Comparison of ENCODE assay signal across 12 mouse cellular contexts in genomic region chr12:76361405-76362302, GRCm38 (mm10). TPM values are rescaled to one million over a fixed set of nuclear protein-coding genes. Genes with fewer than 3 reads are reported as not detected.
A peak's percentile ranks its signal among the peaks of the same experiment; 100 is the strongest.
DNase-seq lines count a peak whose midpoint lies in the region; ATAC-seq and TF ChIP-seq lines count a peak whose summit lies in the region.
"Had no signal": no experiment of that assay in that cellular context is flagged by ENCODE, and none has a peak within 500 bp of the region (broad histone marks: within the 10 kb centered on the region; RNA-seq: fewer than 3 reads in every experiment).

No protein-coding gene starts in this region.

- no peaks in the 10 kb centered on the region for H3K9me3 ChIP-seq in liver, embryonic 12.5 days (replicated peaks)
- H3K9me3 ChIP-seq in forebrain, embryonic 15.5 days = no peaks in the 10 kb centered on the region
- H3K9me3 ChIP-seq: midbrain, embryonic 13.5 days had no signal

- intact Hi-C loops in gastrocnemius, adult 2 months (cut with DNase I) = no loop called here

- peak overlapping the region; percentile 54 for H3K4me2 ChIP-seq in liver, embryonic 12.5 days
- no peak overlapping the region for H3K4me2 ChIP-seq in forebrain, embryonic 15.5 days (replicated peaks)
- H3K4me2 ChIP-seq: midbrain, embryonic 13.5 days had no signal

- no peak for DNase-seq in gastrocnemius, adult 2 months
- no peak for DNase-seq in gastrocnemius, postnatal 10 days
- DNase-seq in thymus, postnatal 4 days = peak; percentile 34
- DNase-seq in thymus, postnatal 14 days = no peak
- no peak for DNase-seq in cerebellum, postnatal 10 days
- DNase-seq in adipocyte (ENCODE audit: low spot score) = no peak
- DNase-seq: heart, postnatal 36 days; kidney, postnatal 25 days; left cerebral cortex, postnatal 4 days had no signal

- H3K27ac ChIP-seq in gastrocnemius, adult 2 months = peak overlapping the region; percentile 2; the same call in 1 of the 2 replicates
- peak overlapping the region; percentile 84 for H3K27ac ChIP-seq in liver, embryonic 12.5 days
- no peak overlapping the region for H3K27ac ChIP-seq in forebrain, embryonic 15.5 days (replicated peaks)
- H3K27ac ChIP-seq: midbrain, embryonic 13.5 days had no signal

- WGBS in liver, embryonic 12.5 days (ENCODE audit: insufficient replicate concordance) = 24% methylated on average over 9 of the region's 9 CpGs
- WGBS in forebrain, embryonic 15.5 days = 65% methylated on average over 9 of the region's 9 CpGs

- no peaks in the 10 kb centered on the region for H3K27me3 ChIP-seq in liver, embryonic 12.5 days (replicated peaks)
- H3K27me3 ChIP-seq in forebrain, embryonic 15.5 days = no peaks in the 10 kb centered on the region
- H3K27me3 ChIP-seq: midbrain, embryonic 13.5 days had no signal

- peaks cover 17% of the 10 kb centered on the region for H3K36me3 ChIP-seq in liver, embryonic 12.5 days
- H3K36me3 ChIP-seq in forebrain, embryonic 15.5 days = no peaks in the 10 kb centered on the region
- H3K36me3 ChIP-seq: midbrain, embryonic 13.5 days had no signal

- TF ChIP-seq CTCF in gastrocnemius, adult 2 months (IDR thresholded peaks at IDR 0.05) = no peak

- ATAC-seq in liver, embryonic 12.5 days = peak; percentile 72
- ATAC-seq in forebrain, embryonic 15.5 days (replicated peaks) = no peak
- ATAC-seq: midbrain, embryonic 13.5 days had no signal

- H3K9ac ChIP-seq in liver, embryonic 12.5 days = peak overlapping the region; percentile 63
- H3K9ac ChIP-seq in forebrain, embryonic 15.5 days (replicated peaks) = no peak overlapping the region
- H3K9ac ChIP-seq: midbrain, embryonic 13.5 days had no signal

- H3K4me1 ChIP-seq in liver, embryonic 12.5 days = peaks cover 60% of the 10 kb centered on the region
- H3K4me1 ChIP-seq in forebrain, embryonic 15.5 days = peaks cover under 1% of the 10 kb centered on the region; the same call in 1 of the 2 replicates

- no peak overlapping the region for H3K4me3 ChIP-seq in gastrocnemius, adult 2 months
- H3K4me3 ChIP-seq in liver, embryonic 12.5 days = peak overlapping the region; percentile 19
- no peak overlapping the region for H3K4me3 ChIP-seq in forebrain, embryonic 15.5 days
- H3K4me3 ChIP-seq: midbrain, embryonic 13.5 days had no signal

RNA-seq across cellular contexts. Expression of gene Zbtb25, which starts 7.7 kb away (rescaled TPM):
- total RNA-seq in gastrocnemius, adult 2 months (2021) = 1 to 10 TPM; 6.5 to 7.2 TPM
- total RNA-seq in gastrocnemius, postnatal 10 days (2021) = 10 to 100 TPM; 10.6 to 11.0 TPM
- 10.3 and 10.8 TPM in 2 replicates for polyA plus RNA-seq in liver, embryonic 12.5 days (2016; fragmentation: Nextera tagmentation; extraction: Ambion mirVana)
- 16.2 and 19.0 TPM in 2 replicates for polyA plus RNA-seq in forebrain, embryonic 15.5 days (2015; fragmentation: Nextera tagmentation; extraction: Ambion mirVana)

RNA-seq across cellular contexts. Expression of gene Zbtb1, which starts 8.4 kb away (rescaled TPM):
- total RNA-seq in gastrocnemius, adult 2 months (2021) = 1 to 10 TPM; 3.6 to 4.3 TPM
- total RNA-seq in gastrocnemius, postnatal 10 days (2021) = 1 to 10 TPM; 5.1 to 7.0 TPM
- 7.3 and 8.2 TPM in 2 replicates for polyA plus RNA-seq in liver, embryonic 12.5 days (2016; fragmentation: Nextera tagmentation; extraction: Ambion mirVana)
- polyA plus RNA-seq in forebrain, embryonic 15.5 days (2015; fragmentation: Nextera tagmentation; extraction: Ambion mirVana) = 4.5 TPM in 2 replicates

RNA-seq across cellular contexts. Expression of gene Akap5, which starts 37.0 kb away (rescaled TPM):
- under 1 TPM; 0.31 to 0.48 TPM for total RNA-seq in gastrocnemius, adult 2 months (2021)
- total RNA-seq in gastrocnemius, postnatal 10 days (2021) = 1 to 10 TPM; 1.8 to 2.1 TPM
- 0.98 and 1.0 TPM in 2 replicates for polyA plus RNA-seq in liver, embryonic 12.5 days (2016; fragmentation: Nextera tagmentation; extraction: Ambion mirVana)
- 7.3 and 7.4 TPM in 2 replicates for polyA plus RNA-seq in forebrain, embryonic 15.5 days (2015; fragmentation: Nextera tagmentation; extraction: Ambion mirVana)

RNA-seq across cellular contexts. Expression of gene Hspa2, which starts 42.3 kb away (rescaled TPM):
- total RNA-seq in gastrocnemius, adult 2 months (2021) = 1 to 10 TPM; 6.9 to 7.0 TPM
- 1 to 10 TPM; 7.4 to 8.7 TPM for total RNA-seq in gastrocnemius, postnatal 10 days (2021)
- polyA plus RNA-seq in liver, embryonic 12.5 days (2016; fragmentation: Nextera tagmentation; extraction: Ambion mirVana) = 2.1 and 2.9 TPM in 2 replicates
- polyA plus RNA-seq in forebrain, embryonic 15.5 days (2015; fragmentation: Nextera tagmentation; extraction: Ambion mirVana) = 4.5 and 5.7 TPM in 2 replicates

RNA-seq across cellular contexts. Expression of gene Ppp1r36, which starts 55.7 kb away (rescaled TPM):
- not detected for total RNA-seq in gastrocnemius, adult 2 months (2021)
- under 1 TPM; 0.34 to 0.38 TPM for total RNA-seq in gastrocnemius, postnatal 10 days (2021)
- 0.18 and 0.29 TPM in 2 replicates for polyA plus RNA-seq in liver, embryonic 12.5 days (2016; fragmentation: Nextera tagmentation; extraction: Ambion mirVana)
- 1.2 TPM in 2 replicates for polyA plus RNA-seq in forebrain, embryonic 15.5 days (2015; fragmentation: Nextera tagmentation; extraction: Ambion mirVana)
- total RNA-seq: heart, postnatal 36 days had no signal
